Mouse (Mus musculus) E14TG2a.4 (cell line): ENCODE data around the gene Cmtm3.

ENCODE experiments used
- CTCF ChIP-seq: conservative IDR thresholded peaks from 2 replicates; pipeline ENCODE4 v1.5.1; 2014; ENCODE audit warnings: low read length
- NANOG ChIP-seq: IDR thresholded peaks from 2 replicates; pipeline ENCODE4 v1.6.1; 2014; ENCODE audit warnings: borderline replicate concordance, low read length, mixed read lengths
- POU5F1 ChIP-seq: IDR thresholded peaks from 2 replicates; pipeline ENCODE4 v1.6.1; 2014; ENCODE audit warnings: low read length, borderline replicate concordance

GRCm38 (mm10) chr8:104387501-104387900 is 48.3 kb downstream of the Cmtm3 start:
- TF ChIP-seq CTCF (no peak), POU5F1 (no peak), NANOG (no peak)
